Mouse (Mus musculus) skeletal muscle tissue, adult 2 months (tissue): Measurements from ENCODE around the gene Ppfia2.

Experiments
- DNase-seq: peaks from one replicate; pipeline ENCODE4 v3.0.0-alpha.2; 2012; ENCODE audit warnings: low read depth, low spot score

The Ppfia2 gene

GRCm38 (mm10) chr10:106914275-106914674 is 444.1 kb downstream of the Ppfia2 start:
- no peak for DNase-seq

DNA sequence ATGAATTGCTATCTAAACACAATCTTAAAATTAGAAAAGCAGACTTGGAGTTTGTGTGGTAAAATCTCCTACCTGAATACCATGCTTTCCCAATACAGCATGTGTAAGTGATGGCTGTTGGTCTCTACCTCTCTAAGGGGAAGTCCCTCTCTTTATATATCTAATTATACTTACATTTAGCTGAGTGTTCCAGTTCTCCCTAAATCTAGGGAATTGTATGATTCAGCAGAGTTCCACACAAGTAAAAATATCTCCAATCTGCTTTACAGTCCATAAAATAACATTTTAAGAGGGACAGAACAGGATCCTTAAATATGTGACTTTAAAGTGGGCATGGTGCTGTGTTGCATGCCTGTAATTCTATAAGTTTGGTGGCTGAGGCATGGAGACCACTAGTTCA is 444.7 kb downstream of the Ppfia2 start:
- DNase-seq: no peak

DNA sequence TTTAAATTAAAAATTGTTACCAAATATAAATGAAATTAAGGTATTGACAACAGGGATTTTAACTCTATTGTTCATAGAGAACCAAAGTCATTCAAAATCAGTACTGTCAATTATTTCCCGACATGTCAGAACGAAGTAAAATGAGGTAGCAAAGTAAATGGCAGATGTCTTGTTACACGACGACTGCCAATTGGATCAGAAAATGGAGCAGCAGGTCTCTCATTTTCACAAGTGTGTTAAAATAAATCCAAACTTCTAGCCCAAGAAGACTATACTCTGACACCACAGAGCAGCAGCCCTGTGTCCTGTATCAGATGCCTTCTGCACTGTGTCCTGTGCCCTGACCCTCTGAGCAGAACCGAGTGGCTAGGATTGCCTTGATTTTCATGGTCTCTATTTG is 454.2 kb downstream of the Ppfia2 start:
- no peak for DNase-seq

DNA sequence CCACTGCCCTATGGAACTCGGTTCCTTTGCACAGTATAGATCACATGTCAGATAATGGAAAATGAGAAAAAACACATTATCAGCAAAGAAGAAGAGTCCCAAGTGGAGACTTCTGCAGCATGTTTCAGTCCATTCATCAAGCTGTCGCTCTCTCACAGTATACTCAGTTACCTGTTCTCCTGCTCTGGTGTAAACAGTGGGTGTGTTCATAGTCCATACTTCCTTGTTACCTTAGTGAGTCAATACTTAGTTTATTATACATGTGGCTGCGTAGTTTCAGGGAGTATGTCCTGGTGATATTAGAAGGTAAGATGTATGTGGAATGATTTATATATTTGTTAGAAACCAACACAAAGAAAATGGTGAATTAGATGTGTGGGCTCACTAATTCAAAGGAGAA is 454.7 kb downstream of the Ppfia2 start:
- no peak for DNase-seq

GRCm38 (mm10) chr10:106928576-106929332 is 458.6 kb downstream of the Ppfia2 start:
- no peak for DNase-seq

- DNase-seq: no peak
These were observed 462.5 kb downstream of the Ppfia2 start for GRCm38 (mm10) chr10:106932571-106933073.

DNA sequence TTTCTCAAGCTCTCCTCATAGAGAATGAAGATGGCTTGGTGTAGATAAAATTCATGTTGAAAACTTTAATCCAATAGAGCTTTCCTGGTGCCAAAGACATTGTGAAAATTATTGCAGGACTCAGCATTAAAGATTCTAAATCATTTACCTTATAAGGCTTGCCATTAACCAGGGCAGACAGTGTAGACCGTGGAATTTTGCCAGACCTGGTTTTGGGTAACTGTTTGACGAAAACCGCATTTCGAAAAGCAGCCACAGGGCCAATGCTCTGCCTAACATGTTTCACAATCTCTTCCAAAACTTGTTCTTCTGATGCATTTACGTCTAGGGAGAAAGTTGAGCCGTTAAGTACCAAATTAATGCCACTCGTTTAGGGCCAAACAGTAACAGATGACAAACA is 466.9 kb downstream of the Ppfia2 start:
- DNase-seq: no peak

DNA sequence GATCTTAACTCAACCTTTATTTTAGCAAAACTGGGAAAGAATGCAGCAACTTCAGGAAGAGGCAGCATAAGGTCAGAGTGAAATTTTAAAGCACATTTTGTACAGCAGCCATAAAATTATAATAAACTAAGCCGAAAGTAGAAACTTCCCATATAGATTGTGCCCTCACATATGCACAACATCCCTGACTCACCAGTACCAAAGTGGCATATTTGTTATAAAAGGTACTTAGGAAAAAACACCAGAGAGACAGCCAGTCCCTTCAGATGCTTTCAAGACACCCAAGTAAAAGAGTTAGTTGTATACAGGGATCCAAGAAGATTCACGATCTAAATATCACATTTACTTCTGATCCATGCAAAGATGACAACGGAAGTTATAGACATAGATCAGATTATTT is 468.7 kb downstream of the Ppfia2 start:
- DNase-seq: no peak

- peak; percentile 37 for DNase-seq
These were observed 469.3 kb downstream of the Ppfia2 start for GRCm38 (mm10) chr10:106939441-106939840.

GRCm38 (mm10) chr10:106941380-106941779 is 471.2 kb downstream of the Ppfia2 start:
- no peak for DNase-seq

GRCm38 (mm10) chr10:106959026-106959425 is 488.9 kb downstream of the Ppfia2 start:
- no peak for DNase-seq

DNA sequence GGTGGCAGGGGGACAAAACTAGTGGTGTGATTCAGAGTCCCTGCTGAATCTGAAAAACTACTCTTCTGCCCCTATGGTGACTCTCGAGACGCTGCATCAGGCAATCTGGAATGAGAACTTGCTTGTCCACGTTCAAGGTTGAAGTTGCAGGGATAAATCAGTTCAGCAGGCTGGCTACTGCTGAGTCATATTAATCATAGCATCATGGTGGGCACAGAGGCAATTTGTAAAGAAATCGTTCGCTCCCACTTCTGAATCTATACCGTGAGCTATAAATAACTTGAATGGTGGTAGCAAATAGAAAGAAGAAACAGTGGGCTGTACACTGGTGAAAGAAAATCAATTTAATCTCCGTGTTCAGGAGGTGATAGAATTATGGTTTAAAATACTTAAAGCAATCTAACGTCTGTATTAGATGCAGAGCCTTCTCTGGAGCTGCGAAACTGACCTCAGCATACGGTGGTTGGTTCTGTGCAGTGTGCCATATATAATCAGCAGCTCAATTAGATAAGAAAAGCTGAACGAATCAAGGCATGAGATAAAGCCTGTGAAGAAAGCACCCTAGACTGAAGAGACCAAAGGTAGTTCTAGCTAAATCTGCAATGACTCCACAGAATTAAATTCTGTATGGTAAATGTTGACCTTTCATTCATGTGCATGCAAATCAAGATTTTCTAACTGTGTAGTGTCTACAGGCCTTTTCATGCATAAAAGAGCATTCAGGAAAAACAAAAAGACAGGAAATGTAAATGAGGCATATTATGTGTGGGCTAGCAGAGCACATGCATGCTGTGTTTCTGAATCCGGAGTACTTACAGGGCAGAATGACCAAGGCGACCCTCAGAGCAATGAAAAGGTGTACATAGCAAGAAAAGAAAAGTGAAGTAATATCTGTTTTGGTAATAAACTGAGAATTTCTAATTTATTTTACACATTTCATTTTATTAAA is 505.3 kb downstream of the Ppfia2 start:
- DNase-seq: no peak
